Mouse (Mus musculus): ENCODE data around the gene Kcnk13. TPM values are rescaled to one million over a fixed set of nuclear protein-coding genes. Genes with fewer than 3 reads are reported as not detected.
"Not testable (repeated sequence)": the region's sequence is repeated elsewhere in the genome, so short reads cannot be mapped to it uniquely, and the experiment has no call there.

The Kcnk13 gene
- polyA plus RNA-seq, 1 experiment from 2014 or later: 0.42 TPM

GRCm38 (mm10) chr12:99966881-99967363, 2.6 kb downstream of the Kcnk13 start:
- WGBS: 11% methylated on average over 12 of the region's 12 CpGs
- ATAC-seq (replicated peaks; ENCODE audit: low FRiP score): no peak
- peaks cover 25% of the 10 kb centered on the region for H3K4me1 ChIP-seq
- no peak overlapping the region for H3K9ac ChIP-seq
- H3K27me3 ChIP-seq: peaks cover 77% of the 10 kb centered on the region
- no peaks in the 10 kb centered on the region for H3K36me3 ChIP-seq
- H3K9me3 ChIP-seq (replicated peaks): no peaks in the 10 kb centered on the region
- no peak overlapping the region for H3K27ac ChIP-seq
- no peak overlapping the region for H3K4me3 ChIP-seq (replicated peaks)
- H3K4me2 ChIP-seq: peak overlapping the region; percentile 3

GRCm38 (mm10) chr12:99969906-99970305, 5.6 kb downstream of the Kcnk13 start:
- H3K4me1 ChIP-seq: peaks cover 16% of the 10 kb centered on the region
- no peaks in the 10 kb centered on the region; the same call in 1 of the 2 replicates for H3K9me3 ChIP-seq (replicated peaks)
- no peak overlapping the region for H3K4me2 ChIP-seq
- no peak overlapping the region for H3K9ac ChIP-seq
- H3K27ac ChIP-seq: no peak overlapping the region
- no peak overlapping the region for H3K4me3 ChIP-seq (replicated peaks)
- H3K27me3 ChIP-seq: peaks cover 57% of the 10 kb centered on the region
- no peak for ATAC-seq (replicated peaks; ENCODE audit: low FRiP score)
- 65% methylated on average over 4 of the region's 4 CpGs for WGBS
- H3K36me3 ChIP-seq: no peaks in the 10 kb centered on the region

- H3K27me3 ChIP-seq: peaks cover 42% of the 10 kb centered on the region
- 70% methylated on average over 7 of the region's 7 CpGs for WGBS
- not testable (repeated sequence) for H3K4me3 ChIP-seq (replicated peaks); H3K9me3 ChIP-seq (replicated peaks); H3K9ac ChIP-seq; ATAC-seq (replicated peaks; ENCODE audit: low FRiP score); H3K4me1 ChIP-seq; H3K4me2 ChIP-seq; H3K27ac ChIP-seq; H3K36me3 ChIP-seq
Measured at GRCm38 (mm10) chr12:99971205-99971894, 7.1 kb downstream of the Kcnk13 start.

- H3K27ac ChIP-seq: no peak overlapping the region
- no peaks in the 10 kb centered on the region for H3K36me3 ChIP-seq
- peaks cover 27% of the 10 kb centered on the region for H3K27me3 ChIP-seq
- no peaks in the 10 kb centered on the region for H3K4me1 ChIP-seq
- no peak for ATAC-seq (replicated peaks; ENCODE audit: low FRiP score)
- H3K9ac ChIP-seq: no peak overlapping the region
- WGBS: 63% methylated on average over 7 of the region's 7 CpGs
- no peak overlapping the region for H3K4me2 ChIP-seq
- H3K4me3 ChIP-seq (replicated peaks): no peak overlapping the region
- H3K9me3 ChIP-seq (replicated peaks): no peaks in the 10 kb centered on the region; the same call in 1 of the 2 replicates
Measured at GRCm38 (mm10) chr12:99972825-99973224, 8.5 kb downstream of the Kcnk13 start.

DNA sequence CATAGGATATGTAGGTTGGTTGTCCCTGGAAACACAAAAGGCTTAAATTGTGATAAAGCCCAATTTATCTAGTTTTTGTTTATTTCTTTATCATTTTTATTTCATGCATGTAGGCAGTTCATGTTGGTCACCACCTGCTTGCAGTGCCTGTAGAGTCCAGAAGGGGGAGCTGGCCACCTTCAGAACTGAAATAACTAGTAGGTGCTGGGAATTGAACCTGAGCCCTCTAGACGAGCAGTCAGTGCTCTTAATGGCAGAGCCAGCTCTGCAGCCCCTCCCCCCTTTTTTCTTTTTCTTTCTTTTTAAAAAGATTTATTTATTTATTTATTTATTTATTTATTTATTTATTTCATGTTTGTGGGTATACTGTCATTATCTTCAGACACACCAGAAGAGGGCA, 9.4 kb downstream of the Kcnk13 start:
- Histone ChIP-seq H3K36me3 (no peaks in the 10 kb centered on the region), H3K4me1 (no peaks in the 10 kb centered on the region), H3K4me3 (replicated peaks) (no peak overlapping the region), H3K4me2 (no peak overlapping the region), H3K9me3 (replicated peaks) (no peaks in the 10 kb centered on the region; the same call in 1 of the 2 replicates), H3K9ac (no peak overlapping the region), H3K27ac (no peak overlapping the region), H3K27me3 (peaks cover 19% of the 10 kb centered on the region)
- WGBS: 84% methylated on average over 1 of the region's 1 CpGs
- no peak for ATAC-seq (replicated peaks; ENCODE audit: low FRiP score)

DNA sequence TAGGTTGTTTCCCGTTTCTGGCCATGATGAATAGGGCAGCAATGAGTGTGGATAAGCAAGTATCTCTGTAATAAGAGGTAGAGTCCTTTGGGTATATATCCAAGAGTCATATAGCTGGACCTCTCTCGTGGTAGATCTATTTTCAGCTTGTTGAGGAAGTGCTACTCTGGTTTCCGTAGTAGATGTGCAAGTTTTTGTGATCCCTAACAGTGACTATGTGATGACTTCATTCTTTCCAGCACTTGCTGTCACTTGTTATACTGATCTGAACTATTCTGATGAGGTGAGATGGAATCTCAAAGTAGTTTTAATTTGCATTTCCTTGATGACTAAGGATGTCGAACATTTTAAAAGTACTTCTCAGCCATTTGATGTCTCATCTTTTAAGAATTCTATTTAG, 15.2 kb downstream of the Kcnk13 start:
- no peak for ATAC-seq (replicated peaks; ENCODE audit: low FRiP score)
- Histone ChIP-seq H3K9ac (no peak overlapping the region), H3K9me3 (replicated peaks) (no peaks in the 10 kb centered on the region), H3K27me3 (no peaks in the 10 kb centered on the region), H3K4me1 (no peaks in the 10 kb centered on the region), H3K36me3 (no peaks in the 10 kb centered on the region), H3K4me3 (replicated peaks) (no peak overlapping the region), H3K27ac (no peak overlapping the region), H3K4me2 (no peak overlapping the region)
- 88% methylated on average over 4 of the region's 4 CpGs for WGBS

GRCm38 (mm10) chr12:99986797-99987196, 22.5 kb downstream of the Kcnk13 start:
- Histone ChIP-seq H3K4me1 (no peaks in the 10 kb centered on the region), H3K27ac (no peak overlapping the region), H3K36me3 (no peaks in the 10 kb centered on the region), H3K27me3 (no peaks in the 10 kb centered on the region), H3K9ac (no peak overlapping the region), H3K9me3 (replicated peaks) (0 out of 2 replicates have a peak, but pooled peaks cover 3% of the 10 kb centered on the region), H3K4me3 (replicated peaks) (no peak overlapping the region), H3K4me2 (no peak overlapping the region)
- 92% methylated on average over 5 of the region's 5 CpGs for WGBS
- no peak for ATAC-seq (replicated peaks; ENCODE audit: low FRiP score)

GRCm38 (mm10) chr12:99988144-99988543, 23.8 kb downstream of the Kcnk13 start:
- no peaks in the 10 kb centered on the region for H3K27me3 ChIP-seq
- H3K27ac ChIP-seq: no peak overlapping the region
- H3K4me3 ChIP-seq (replicated peaks): no peak overlapping the region
- 64% methylated on average over 2 of the region's 2 CpGs for whole genome bisulfite sequencing
- no peaks in the 10 kb centered on the region for H3K4me1 ChIP-seq
- no peak overlapping the region for H3K4me2 ChIP-seq
- no peak for ATAC-seq (replicated peaks; ENCODE audit: low FRiP score)
- no peaks in the 10 kb centered on the region for H3K36me3 ChIP-seq
- 0 out of 2 replicates have a peak, but pooled peaks cover 3% of the 10 kb centered on the region for H3K9me3 ChIP-seq (replicated peaks)
- H3K9ac ChIP-seq: no peak overlapping the region

GRCm38 (mm10) chr12:99992362-99992862, 28.1 kb downstream of the Kcnk13 start:
- 90% methylated on average over 11 of the region's 11 CpGs for WGBS
- Histone ChIP-seq H3K9me3 (replicated peaks) (0 out of 2 replicates have a peak, but pooled peaks cover 3% of the 10 kb centered on the region), H3K4me2 (no peak overlapping the region), H3K27me3 (no peaks in the 10 kb centered on the region), H3K27ac (no peak overlapping the region), H3K36me3 (no peaks in the 10 kb centered on the region), H3K9ac (no peak overlapping the region), H3K4me3 (replicated peaks) (no peak overlapping the region), H3K4me1 (no peaks in the 10 kb centered on the region)
- ATAC-seq (replicated peaks; ENCODE audit: low FRiP score): no peak

- 81% methylated on average over 10 of the region's 10 CpGs for WGBS
- no peak overlapping the region for H3K4me3 ChIP-seq (replicated peaks)
- H3K4me1 ChIP-seq: no peaks in the 10 kb centered on the region
- no peaks in the 10 kb centered on the region for H3K27me3 ChIP-seq
- no peak overlapping the region for H3K9ac ChIP-seq
- H3K9me3 ChIP-seq (replicated peaks): 0 out of 2 replicates have a peak, but pooled peaks cover 3% of the 10 kb centered on the region
- no peak overlapping the region for H3K27ac ChIP-seq
- no peak for ATAC-seq (replicated peaks; ENCODE audit: low FRiP score)
- no peak overlapping the region for H3K4me2 ChIP-seq
- H3K36me3 ChIP-seq: no peaks in the 10 kb centered on the region
Measured at GRCm38 (mm10) chr12:99993146-99993890, 29.0 kb downstream of the Kcnk13 start.

GRCm38 (mm10) chr12:99995951-99996350, 31.7 kb downstream of the Kcnk13 start:
- Histone ChIP-seq H3K9ac (no peak overlapping the region), H3K4me2 (no peak overlapping the region), H3K36me3 (no peaks in the 10 kb centered on the region), H3K27me3 (no peaks in the 10 kb centered on the region), H3K9me3 (replicated peaks) (0 out of 2 replicates have a peak, but pooled peaks cover 3% of the 10 kb centered on the region), H3K27ac (no peak overlapping the region), H3K4me1 (no peaks in the 10 kb centered on the region), H3K4me3 (replicated peaks) (no peak overlapping the region)
- no peak for ATAC-seq (replicated peaks; ENCODE audit: low FRiP score)
- 91% methylated on average over 5 of the region's 5 CpGs for WGBS

GRCm38 (mm10) chr12:99999726-100000125, 35.4 kb downstream of the Kcnk13 start:
- ATAC-seq (replicated peaks; ENCODE audit: low FRiP score): no peak
- Histone ChIP-seq H3K27ac (no peak overlapping the region), H3K9me3 (replicated peaks) (no peaks in the 10 kb centered on the region), H3K4me1 (0 out of 2 replicates have a peak, but pooled peaks cover 3% of the 10 kb centered on the region), H3K9ac (no peak overlapping the region), H3K36me3 (no peaks in the 10 kb centered on the region), H3K27me3 (no peaks in the 10 kb centered on the region), H3K4me2 (no peak overlapping the region), H3K4me3 (replicated peaks) (no peak overlapping the region)
- 84% methylated on average over 5 of the region's 5 CpGs for WGBS
